Mouse (Mus musculus) hindbrain, embryonic 16.5 days (tissue): ENCODE data around the gene Usp37. TPM values are rescaled to one million over a fixed set of nuclear protein-coding genes. Genes with fewer than 3 reads are reported as not detected.

Experiments used
- microRNA counts: library from miRNA; unstranded; fragments of <30 nt; microRNA quantifications from one replicate; lab custom pipeline; 2016
- microRNA-seq: library from miRNA; unstranded; fragments of <30 nt; microRNA quantifications from one replicate; pipeline ENCODE4, GENCODE M21; 2017
- polyA plus RNA-seq: library from polyadenylated mRNA; unstranded; fragments of >200 nt; fragmentation: Nextera tagmentation; extraction: Ambion mirVana; gene quantifications from 2 replicates; pipeline ENCODE4 v1.2.1, GENCODE M21; 2015

Usp37 gene
- polyA plus RNA-seq, 1 experiment from 2014 or later, result 20.7 TPM

MicroRNAs within 50 kb of the gene (microRNA counts, 519-probe panel; counts per million panel counts)
- 2,724 counts per million, percentile 72 among the panel's probes with 10 or more counts for microRNA mmu-miR-26b (lab: Ali Mortazavi, UCI)

Small RNAs within 50 kb of the gene (microRNA-seq; reads per million reads assigned to microRNA genes)
- gene Gm25035 (not detected), gene Mir26b (17,092 reads per million, percentile 97 among the genes with 10 or more reads in this experiment)

Other genes with a start within 250 kb of the Usp37 start
- 11.7 and 12.2 TPM in 2 replicates for gene Tmbim1, start 238.7 kb downstream of the Usp37 start, polyA plus RNA-seq
- 2.2 and 2.8 TPM in 2 replicates for gene Catip, start 182.2 kb downstream of the Usp37 start, polyA plus RNA-seq
- gene Slc11a1, start 169.1 kb downstream of the Usp37 start, polyA plus RNA-seq, result 2.6 and 3.3 TPM in 2 replicates
- 19.0 and 20.0 TPM in 2 replicates for gene Ctdsp1, start 152.8 kb downstream of the Usp37 start, polyA plus RNA-seq
- 0.19 and 0.22 TPM in 2 replicates for gene Vil1, start 134.9 kb downstream of the Usp37 start, polyA plus RNA-seq
- 39.7 and 47.0 TPM in 2 replicates for gene Cnot9, start 38.2 kb downstream of the Usp37 start, polyA plus RNA-seq
- 6.8 and 9.3 TPM in 2 replicates for gene Plcd4, start 1.4 kb downstream of the Usp37 start, polyA plus RNA-seq
- 6.8 and 8.5 TPM in 2 replicates for gene Zfp142, start 44.0 kb upstream of the Usp37 start, polyA plus RNA-seq
- 23.0 and 23.7 TPM in 2 replicates for gene Bcs1l, start 44.0 kb upstream of the Usp37 start, polyA plus RNA-seq
- gene Rnf25, start 57.1 kb upstream of the Usp37 start, polyA plus RNA-seq, result 46.8 and 48.5 TPM in 2 replicates
- gene Stk36, start 57.2 kb upstream of the Usp37 start, polyA plus RNA-seq, result 17.6 and 17.7 TPM in 2 replicates
- 5.3 and 8.8 TPM in 2 replicates for gene Ttll4, start 117.5 kb upstream of the Usp37 start, polyA plus RNA-seq
- gene Cyp27a1, start 169.3 kb upstream of the Usp37 start, polyA plus RNA-seq, result 2.4 and 3.5 TPM in 2 replicates
- 0.13 and 0.36 TPM in 2 replicates for gene Prkag3, start 204.9 kb upstream of the Usp37 start, polyA plus RNA-seq
- 4.9 and 6.1 TPM in 2 replicates for gene Wnt6, start 227.6 kb upstream of the Usp37 start, polyA plus RNA-seq
- 0.40 TPM in 2 replicates for gene Wnt10a, start 247.2 kb upstream of the Usp37 start, polyA plus RNA-seq